Mouse (Mus musculus): ENCODE data around the gene Bcas3.
"Not testable (repeated sequence)": the region's sequence is repeated elsewhere in the genome, so short reads cannot be mapped to it uniquely, and the experiment has no call there.

Bcas3 gene

GRCm38 (mm10) chr11:85712026-85712804 is 359.2 kb downstream of the Bcas3 start:
- no peak for DNase-seq (ENCODE audit: low read depth)

- no peak for DNase-seq (ENCODE audit: low read depth)
Observed at GRCm38 (mm10) chr11:85712860-85713813, 360.2 kb downstream of the Bcas3 start.

- DNase-seq (ENCODE audit: low read depth) = no peak
Observed at GRCm38 (mm10) chr11:85713814-85714208, 360.8 kb downstream of the Bcas3 start.

- no peak for DNase-seq (ENCODE audit: low read depth)
Observed at GRCm38 (mm10) chr11:85714312-85714931, 361.5 kb downstream of the Bcas3 start.

- DNase-seq (ENCODE audit: low read depth) = not testable (repeated sequence)
Observed at GRCm38 (mm10) chr11:85716730-85717129, 363.8 kb downstream of the Bcas3 start.

- no peak for DNase-seq (ENCODE audit: low read depth)
Observed at GRCm38 (mm10) chr11:85719091-85719490, 366.1 kb downstream of the Bcas3 start.

- DNase-seq (ENCODE audit: low read depth) = peak; percentile 22
Observed at GRCm38 (mm10) chr11:85719766-85720165, 366.8 kb downstream of the Bcas3 start.

- DNase-seq (ENCODE audit: low read depth) = peak; percentile 17
Observed at GRCm38 (mm10) chr11:85720269-85720773, 367.4 kb downstream of the Bcas3 start.

- no peak for DNase-seq (ENCODE audit: low read depth)
Observed at GRCm38 (mm10) chr11:85721986-85722385, 369.0 kb downstream of the Bcas3 start.

- no peak for DNase-seq (ENCODE audit: low read depth)
Observed at GRCm38 (mm10) chr11:85724159-85724558, 371.2 kb downstream of the Bcas3 start.

- DNase-seq (ENCODE audit: low read depth) = no peak
Observed at GRCm38 (mm10) chr11:85729725-85730124, 376.8 kb downstream of the Bcas3 start.

- no peak for DNase-seq (ENCODE audit: low read depth)
Observed at GRCm38 (mm10) chr11:85732462-85733012, 379.6 kb downstream of the Bcas3 start.

GRCm38 (mm10) chr11:85733577-85733976 is 380.6 kb downstream of the Bcas3 start:
- no peak for DNase-seq (ENCODE audit: low read depth)

GRCm38 (mm10) chr11:85734317-85735211 is 381.6 kb downstream of the Bcas3 start:
- no peak for DNase-seq (ENCODE audit: low read depth)

- DNase-seq (ENCODE audit: low read depth) = no peak
Observed at GRCm38 (mm10) chr11:85737227-85737626, 384.3 kb downstream of the Bcas3 start.

- DNase-seq (ENCODE audit: low read depth) = no peak
Observed at GRCm38 (mm10) chr11:85737893-85738292, 384.9 kb downstream of the Bcas3 start.

GRCm38 (mm10) chr11:85738585-85738984 is 385.6 kb downstream of the Bcas3 start:
- DNase-seq (ENCODE audit: low read depth) = no peak

- no peak for DNase-seq (ENCODE audit: low read depth)
Observed at GRCm38 (mm10) chr11:85739266-85739977, 386.5 kb downstream of the Bcas3 start.

GRCm38 (mm10) chr11:85746373-85746772 is 393.4 kb downstream of the Bcas3 start:
- no peak for DNase-seq (ENCODE audit: low read depth)

- DNase-seq (ENCODE audit: low read depth) = no peak
Observed at GRCm38 (mm10) chr11:85748891-85749290, 395.9 kb downstream of the Bcas3 start.
